Mouse (Mus musculus) neural tube, embryonic 15.5 days (tissue): Measurements from ENCODE around the gene Gna13. TPM values are rescaled to one million over a fixed set of nuclear protein-coding genes. Genes with fewer than 3 reads are reported as not detected.
"Not testable (repeated sequence)": the region's sequence is repeated elsewhere in the genome, so short reads cannot be mapped to it uniquely, and the experiment has no call there.

Source experiments
- ATAC-seq: fragments of 200-750 bp; cut with Nextera tagmentation; 2 replicates; pipeline ENCODE4 v1.8.0; 2017; ENCODE audit warnings: mild to moderate bottlenecking, moderate TSS enrichment, moderate library complexity; ENCODE audit not compliant: low FRiP score
- H3K27ac ChIP-seq: fragments of 300-500 bp; sonication (generic); replicated peaks from 2 replicates; pipeline ENCODE4 v1.5.1; 2015; ENCODE audit warnings: mild to moderate bottlenecking, inconsistent platforms
- H3K27me3 ChIP-seq: fragments of 300-500 bp; sonication (generic); replicated peaks from 2 replicates; pipeline ENCODE4 v1.6.1; 2015; ENCODE audit warnings: inconsistent platforms
- H3K36me3 ChIP-seq: fragments of 300-500 bp; sonication (generic); 2 replicates; pipeline ENCODE4 v1.6.1; 2015; ENCODE audit warnings: inconsistent platforms
- H3K4me1 ChIP-seq: fragments of 300-500 bp; sonication (generic); 2 replicates; pipeline ENCODE4 v1.6.1; 2015; ENCODE audit warnings: inconsistent platforms
- H3K4me2 ChIP-seq: fragments of 300-500 bp; sonication (generic); 2 replicates; pipeline ENCODE4 v1.6.1; 2015; ENCODE audit warnings: inconsistent platforms, mild to moderate bottlenecking, moderate library complexity
- H3K4me3 ChIP-seq: fragments of 300-500 bp; sonication (generic); replicated peaks from 2 replicates; pipeline ENCODE4 v1.5.1; 2015; ENCODE audit warnings: mild to moderate bottlenecking, inconsistent platforms
- H3K9ac ChIP-seq: fragments of 300-500 bp; sonication (generic); replicated peaks from 2 replicates; pipeline ENCODE4 v1.6.1; 2015; ENCODE audit warnings: mild to moderate bottlenecking, inconsistent platforms
- H3K9me3 ChIP-seq: fragments of 300-500 bp; sonication (generic); replicated peaks from 2 replicates; pipeline ENCODE4 v1.6.1; 2016; ENCODE audit warnings: inconsistent platforms
- WGBS: fragments of 180-500 bp; shearing (Covaris S2); methylation state at CpG from one replicate; pipeline ENCODE4 v1.1.7; 2015; ENCODE audit warnings: mixed read lengths; 5-methylcytosine and 5-hydroxymethylcytosine counted together
- polyA plus RNA-seq: library from polyadenylated mRNA; unstranded; fragments of >200 nt; fragmentation: Nextera tagmentation; extraction: Ambion mirVana; gene quantifications from 2 replicates; pipeline ENCODE4 v1.2.1, GENCODE M21; 2015

The Gna13 gene
- polyA plus RNA-seq, 1 experiment from 2014 or later, result 16.8 TPM

GRCm38 (mm10) chr11:109332722-109333121, 29.9 kb upstream of the Gna13 start:
- no peak overlapping the region for H3K9ac ChIP-seq
- no peak for ATAC-seq
- H3K4me2 ChIP-seq, result no peak overlapping the region
- H3K36me3 ChIP-seq, result no peaks in the 10 kb centered on the region
- no peak overlapping the region for H3K27ac ChIP-seq
- no peaks in the 10 kb centered on the region for H3K9me3 ChIP-seq
- WGBS, result 62% methylated on average over 6 of the region's 6 CpGs
- no peaks in the 10 kb centered on the region for H3K27me3 ChIP-seq
- H3K4me1 ChIP-seq, result peaks cover 19% of the 10 kb centered on the region
- H3K4me3 ChIP-seq, result no peak overlapping the region

DNA sequence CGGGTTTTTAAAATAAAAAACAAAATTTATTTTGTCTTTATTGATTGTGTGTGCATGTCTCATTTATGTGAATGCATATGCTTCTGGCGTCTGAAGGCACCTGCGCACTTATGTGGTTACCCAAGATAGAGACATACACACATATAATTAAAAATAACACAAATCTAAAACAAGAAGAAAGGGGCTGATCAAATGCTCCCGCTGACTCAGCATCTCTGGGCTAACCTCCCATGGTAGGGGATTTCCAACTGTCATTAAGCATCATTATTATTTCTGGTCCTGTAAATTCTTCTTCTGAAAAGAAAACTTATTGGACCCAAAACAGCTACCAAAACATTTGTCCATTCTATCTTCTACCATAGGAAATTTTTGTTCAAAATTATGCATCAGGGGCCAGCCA, 27.9 kb upstream of the Gna13 start:
- Histone ChIP-seq H3K27me3 (no peaks in the 10 kb centered on the region), H3K36me3 (no peaks in the 10 kb centered on the region), H3K27ac (no peak overlapping the region), H3K9me3 (no peaks in the 10 kb centered on the region), H3K4me3 (no peak overlapping the region), H3K9ac (no peak overlapping the region), H3K4me1 (peaks cover 8% of the 10 kb centered on the region), H3K4me2 (no peak overlapping the region)
- 91% methylated on average over 4 of the region's 4 CpGs for WGBS
- no peak for ATAC-seq

DNA sequence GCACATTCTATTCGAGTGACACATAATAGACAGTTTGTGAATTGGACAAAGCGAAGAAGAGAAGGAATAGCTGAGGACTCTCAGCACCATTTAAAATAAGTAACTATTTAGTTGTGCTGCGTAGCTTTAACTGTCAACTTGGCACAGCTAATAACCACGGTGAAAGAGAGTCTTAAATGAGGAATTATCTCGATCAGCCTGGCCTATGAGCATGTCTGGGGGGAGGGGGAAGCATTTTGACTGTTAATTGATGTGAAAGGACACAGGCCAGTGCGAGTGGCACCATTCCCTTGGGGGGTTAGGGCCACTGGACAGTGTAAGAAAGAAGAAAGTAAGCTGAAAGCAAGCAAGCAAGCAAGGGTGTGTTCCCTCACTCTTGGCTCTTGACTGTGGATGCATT, 26.7 kb upstream of the Gna13 start:
- Histone ChIP-seq H3K36me3 (no peaks in the 10 kb centered on the region), H3K9me3 (no peaks in the 10 kb centered on the region), H3K9ac (no peak overlapping the region), H3K4me2 (no peak overlapping the region), H3K4me3 (no peak overlapping the region), H3K27me3 (no peaks in the 10 kb centered on the region), H3K27ac (no peak overlapping the region), H3K4me1 (peaks cover 8% of the 10 kb centered on the region)
- WGBS, result 58% methylated on average over 6 of the region's 6 CpGs
- no peak for ATAC-seq

DNA sequence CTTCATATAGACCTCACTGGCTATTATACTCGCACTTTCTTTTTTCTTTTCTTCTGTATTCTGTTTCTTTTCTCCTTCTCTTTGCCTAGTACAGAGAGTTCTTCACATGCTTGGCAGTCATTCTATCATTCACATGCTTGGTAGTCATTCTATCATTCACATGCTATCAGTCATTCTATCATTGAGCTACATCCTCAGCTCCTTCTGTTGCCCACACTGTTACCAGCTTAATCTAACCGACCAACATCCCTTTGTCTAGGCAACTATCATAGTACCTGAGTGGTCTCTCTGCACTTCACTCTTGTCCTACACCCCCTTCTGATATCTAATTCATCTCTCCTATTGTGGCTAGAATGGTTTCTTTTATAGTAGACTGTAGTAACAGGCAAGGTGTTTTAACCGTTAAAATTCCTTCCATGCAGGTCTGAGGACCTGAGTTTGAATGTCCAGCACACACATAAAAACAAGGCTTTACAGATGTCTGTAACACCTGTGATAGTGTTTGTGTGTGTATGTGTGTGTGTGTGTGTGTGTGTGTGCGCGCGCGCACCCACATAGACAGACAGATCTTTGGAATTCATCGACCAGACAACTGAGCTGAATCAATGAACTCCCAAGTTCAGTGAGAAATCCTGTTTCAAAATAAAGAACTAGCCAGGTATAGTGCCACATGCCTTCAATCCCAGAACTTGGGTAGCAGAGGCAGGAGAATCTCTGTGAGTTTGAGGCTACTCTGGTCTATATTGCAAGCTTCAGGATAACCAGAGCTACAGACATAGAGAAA, 23.3 kb upstream of the Gna13 start:
- Histone ChIP-seq H3K27me3 (no peaks in the 10 kb centered on the region), H3K36me3 (no peaks in the 10 kb centered on the region), H3K9me3 (no peaks in the 10 kb centered on the region), H3K27ac (no peak overlapping the region), H3K4me1 (no peaks in the 10 kb centered on the region), H3K9ac (no peak overlapping the region), H3K4me3 (no peak overlapping the region), H3K4me2 (no peak overlapping the region)
- no peak for ATAC-seq
- WGBS, result 96% methylated on average over 8 of the region's 8 CpGs

DNA sequence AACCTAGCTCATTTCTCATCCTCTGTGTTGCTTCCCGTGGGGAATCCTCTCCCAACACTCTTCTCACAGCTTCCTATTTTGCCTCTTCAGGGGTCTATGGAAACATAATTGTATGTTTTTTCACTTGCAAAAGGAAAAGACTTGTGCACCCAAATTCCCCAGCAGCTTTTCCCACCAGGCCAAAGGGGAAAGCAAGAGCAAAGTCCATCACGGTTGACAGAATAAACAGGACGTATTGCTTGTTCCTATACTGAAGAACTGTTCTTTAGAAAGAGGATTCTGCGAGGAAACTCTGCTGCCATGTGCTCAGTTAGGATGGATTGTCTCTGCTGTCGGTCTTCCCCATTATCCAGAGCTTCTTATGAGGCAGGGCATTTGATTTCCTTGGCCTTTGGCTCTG, 22.1 kb upstream of the Gna13 start:
- H3K9me3 ChIP-seq, result no peaks in the 10 kb centered on the region
- H3K27me3 ChIP-seq, result no peaks in the 10 kb centered on the region
- H3K36me3 ChIP-seq, result no peaks in the 10 kb centered on the region
- H3K27ac ChIP-seq, result no peak overlapping the region
- no peaks in the 10 kb centered on the region for H3K4me1 ChIP-seq
- no peak overlapping the region for H3K9ac ChIP-seq
- no peak overlapping the region for H3K4me3 ChIP-seq
- ATAC-seq, result no peak
- WGBS, result 76% methylated on average over 5 of the region's 5 CpGs
- no peak overlapping the region for H3K4me2 ChIP-seq

DNA sequence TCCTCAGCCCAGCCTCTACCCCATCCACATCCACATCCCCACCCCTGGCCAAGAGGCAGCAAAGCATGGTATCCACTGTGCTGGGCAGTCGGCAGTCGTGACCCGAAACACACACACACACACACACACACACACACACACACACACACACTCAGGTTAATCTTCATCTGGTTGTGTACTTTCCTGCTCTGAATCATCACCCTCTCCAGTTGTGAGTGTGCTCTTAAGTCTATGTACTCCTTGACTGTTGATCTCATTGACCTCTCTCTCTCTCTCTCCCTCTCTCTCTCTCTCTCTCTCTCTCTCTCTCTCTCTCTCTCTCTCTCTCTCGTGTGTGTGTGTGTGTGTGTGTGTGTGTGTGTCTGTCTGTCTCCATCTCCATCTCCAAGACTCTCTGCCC, 20.0 kb upstream of the Gna13 start:
- 89% methylated on average over 4 of the region's 4 CpGs for WGBS

DNA sequence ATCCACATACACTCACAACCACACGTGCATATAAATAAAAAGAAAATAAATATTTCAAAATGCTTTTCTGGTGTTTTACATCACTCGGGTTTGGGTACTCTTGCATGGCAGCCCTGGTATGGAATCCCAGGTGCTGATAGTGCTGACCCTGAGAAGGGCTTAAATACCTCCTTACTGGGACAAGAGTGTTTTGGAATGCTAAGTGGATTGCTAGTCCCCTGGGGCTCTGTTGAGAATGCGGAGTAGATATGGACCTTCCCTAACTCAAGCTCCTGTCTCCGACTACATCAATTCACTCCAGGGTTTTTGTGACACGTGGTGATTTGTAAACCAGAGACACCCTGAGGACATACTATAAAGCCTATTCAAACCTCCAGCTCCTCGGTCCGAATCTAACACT, 19.1 kb upstream of the Gna13 start:
- no peak for ATAC-seq
- Histone ChIP-seq H3K4me1 (peaks cover 13% of the 10 kb centered on the region), H3K9me3 (no peaks in the 10 kb centered on the region), H3K27ac (no peak overlapping the region), H3K27me3 (no peaks in the 10 kb centered on the region), H3K36me3 (no peaks in the 10 kb centered on the region), H3K4me3 (no peak overlapping the region), H3K4me2 (no peak overlapping the region), H3K9ac (no peak overlapping the region)
- WGBS, result 33% methylated on average over 7 of the region's 7 CpGs

More for the DNA sequence above, 20.0 kb upstream of the Gna13 start:
- H3K27me3 ChIP-seq, H3K9me3 ChIP-seq, ATAC-seq, H3K4me1 ChIP-seq, H3K36me3 ChIP-seq, H3K27ac ChIP-seq, H3K4me3 ChIP-seq, H3K4me2 ChIP-seq, H3K9ac ChIP-seq: not testable (repeated sequence)

GRCm38 (mm10) chr11:109343991-109344599, 18.5 kb upstream of the Gna13 start:
- Histone ChIP-seq H3K4me3 (no peak overlapping the region), H3K27ac (no peak overlapping the region), H3K27me3 (no peaks in the 10 kb centered on the region), H3K9ac (no peak overlapping the region), H3K4me2 (no peak overlapping the region), H3K9me3 (no peaks in the 10 kb centered on the region), H3K4me1 (peaks cover 13% of the 10 kb centered on the region), H3K36me3 (no peaks in the 10 kb centered on the region)
- no peak for ATAC-seq
- 35% methylated on average over 10 of the region's 10 CpGs for WGBS

GRCm38 (mm10) chr11:109347242-109347959, 15.2 kb upstream of the Gna13 start:
- Histone ChIP-seq H3K4me2 (no peak overlapping the region), H3K4me3 (no peak overlapping the region), H3K27ac (peak overlapping the region; percentile 69), H3K36me3 (no peaks in the 10 kb centered on the region), H3K27me3 (no peaks in the 10 kb centered on the region), H3K9me3 (no peaks in the 10 kb centered on the region), H3K4me1 (peaks cover 13% of the 10 kb centered on the region), H3K9ac (no peak overlapping the region)
- WGBS, result 63% methylated on average over 10 of the region's 10 CpGs
- ATAC-seq, result peak; percentile 81; the same call in 1 of the 2 replicates

GRCm38 (mm10) chr11:109348408-109348807, 14.2 kb upstream of the Gna13 start:
- 60% methylated on average over 12 of the region's 12 CpGs for WGBS
- H3K9me3 ChIP-seq, result no peaks in the 10 kb centered on the region

GRCm38 (mm10) chr11:109349652-109350316, 12.8 kb upstream of the Gna13 start:
- H3K27ac ChIP-seq, result no peak overlapping the region
- H3K4me1 ChIP-seq, result peaks cover 17% of the 10 kb centered on the region
- H3K27me3 ChIP-seq, result no peaks in the 10 kb centered on the region
- no peaks in the 10 kb centered on the region for H3K36me3 ChIP-seq
- ATAC-seq, result no peak
- H3K4me3 ChIP-seq, result no peak overlapping the region
- WGBS, result 79% methylated on average over 5 of the region's 5 CpGs
- no peaks in the 10 kb centered on the region for H3K9me3 ChIP-seq
- no peak overlapping the region for H3K9ac ChIP-seq
- no peak overlapping the region for H3K4me2 ChIP-seq

More at GRCm38 (mm10) chr11:109348408-109348807, 14.2 kb upstream of the Gna13 start:
- Histone ChIP-seq H3K9ac (no peak overlapping the region), H3K4me3 (no peak overlapping the region), H3K4me1 (peaks cover 13% of the 10 kb centered on the region), H3K4me2 (no peak overlapping the region), H3K27ac (no peak overlapping the region), H3K36me3 (no peaks in the 10 kb centered on the region), H3K27me3 (no peaks in the 10 kb centered on the region)
- no peak for ATAC-seq
